Mouse (Mus musculus) lung, adult 2 months (tissue): ENCODE measurements around the gene Atoh1. TPM values are rescaled to one million over a fixed set of nuclear protein-coding genes. Genes with fewer than 3 reads are reported as not detected.

Experiments used
- DNase-seq: peaks from one replicate; pipeline ENCODE4 v3.0.0; 2022
- H3K4me1 ChIP-seq: fragments of 200-500 bp; 2 replicates; pipeline ENCODE4 v1.6.1; 2011; ENCODE audit warnings: low read length; ENCODE audit not compliant: control insufficient read depth, insufficient read depth
- H3K4me3 ChIP-seq: fragments of 200-500 bp; replicated peaks from 2 replicates; pipeline ENCODE3; 2011; ENCODE audit warnings: low read depth, mild to moderate bottlenecking, control low read depth, low read length; ENCODE audit errors: extremely low read depth
- CTCF ChIP-seq: fragments of 200-500 bp; IDR thresholded peaks from 2 replicates; pipeline ENCODE4 v1.5.1; 2011; ENCODE audit warnings: mild to moderate bottlenecking, low read length, control low read depth; ENCODE audit not compliant: insufficient read depth
- POLR2A ChIP-seq: fragments of 200-500 bp; IDR thresholded peaks from 2 replicates; pipeline ENCODE4 v1.6.1; 2011; ENCODE audit warnings: low read depth, mild to moderate bottlenecking, control low read depth, low read length, borderline replicate concordance; ENCODE audit errors: extremely low read depth
- whole genome bisulfite sequencing: fragments of 180-500 bp; shearing (Covaris S2); methylation state at CpG from one replicate; pipeline ENCODE4 v1.1.7; 2018; 5-methylcytosine and 5-hydroxymethylcytosine counted together
- polyA plus RNA-seq: library from polyadenylated mRNA; depleted of rRNA; stranded (reverse); fragments of >200 nt; gene quantifications from 2 replicates; pipeline ENCODE4 v1.2.3, GENCODE M21; 2012

Gene Atoh1
- polyA plus RNA-seq, 1 experiment: not detected

GRCm38 (mm10) chr6:64773430-64773829 lies 44.5 kb downstream of the Atoh1 start:
- Histone ChIP-seq H3K4me1 (no peaks in the 10 kb centered on the region), H3K4me3 (no peak overlapping the region)
- TF ChIP-seq POLR2A: no peak
- TF ChIP-seq CTCF: no peak
- DNase-seq: no peak
- WGBS: 19% methylated on average over 7 of the region's 7 CpGs
